Mouse (Mus musculus): ENCODE measurements at regions not wholly inside any gene's neighbourhood (a gene's known extent, or its start where the extent isn't known, plus 50 kb on each side); places are given as distances from the start of the nearest gene placed in this dataset.

- no peak for DNase-seq
These were observed 60.4 kb upstream of the Thpo start for GRCm38 (mm10) chr16:20794721-20795120.

Data from thymus, adult 18-20 months (tissue).